Mouse (Mus musculus): ENCODE data around the gene 2010111I01Rik. TPM values are rescaled to one million over a fixed set of nuclear protein-coding genes. Genes with fewer than 3 reads are reported as not detected.

2010111I01Rik gene
- polyA plus RNA-seq, 1 experiment from 2014 or later = 101 TPM

GRCm38 (mm10) chr13:63071874-63072273, 107.2 kb downstream of the 2010111I01Rik start:
- no peaks in the 10 kb centered on the region for H3K27me3 ChIP-seq (ENCODE audit: control insufficient read depth, insufficient read depth, low read length)
- no peaks in the 10 kb centered on the region for H3K9me3 ChIP-seq (ENCODE audit: control insufficient read depth, low read length)
- peaks cover 8% of the 10 kb centered on the region for H3K4me1 ChIP-seq (replicated peaks; ENCODE audit: control insufficient read depth, insufficient read depth)
- ATAC-seq (ENCODE audit: low FRiP score, low TSS enrichment) = peak; percentile 24; the same call in 1 of the 2 replicates
- DNase-seq (ENCODE audit: low spot score) = no peak
- H3K4me3 ChIP-seq (ENCODE audit: low read depth, low read length) = no peak overlapping the region
- no peak overlapping the region for H3K4me2 ChIP-seq (replicated peaks; ENCODE audit: low read depth)
- TF ChIP-seq EP300 (optimal IDR thresholded peaks at IDR 0.05) (no peak), CTCF (IDR thresholded peaks at IDR 0.05; ENCODE audit: low read depth) (no peak)
- WGBS = 64% methylated on average over 8 of the region's 8 CpGs
- no peaks in the 10 kb centered on the region for H3K36me3 ChIP-seq (ENCODE audit: control insufficient read depth, insufficient read depth, low read length)
- no peak overlapping the region for H3K9ac ChIP-seq (ENCODE audit: low read length)
- H3K27ac ChIP-seq (replicated peaks) = peak overlapping the region; percentile 80

GRCm38 (mm10) chr13:63072376-63072775, 107.7 kb downstream of the 2010111I01Rik start:
- ATAC-seq (ENCODE audit: low FRiP score, low TSS enrichment) = peak; percentile 95
- peak; percentile 68 for DNase-seq (ENCODE audit: low spot score)
- Histone ChIP-seq H3K4me1 (replicated peaks; ENCODE audit: control insufficient read depth, insufficient read depth) (peaks cover 8% of the 10 kb centered on the region), H3K9ac (ENCODE audit: low read length) (no peak overlapping the region), H3K9me3 (ENCODE audit: control insufficient read depth, low read length) (no peaks in the 10 kb centered on the region), H3K4me3 (ENCODE audit: low read depth, low read length) (no peak overlapping the region), H3K27me3 (ENCODE audit: control insufficient read depth, insufficient read depth, low read length) (no peaks in the 10 kb centered on the region), H3K4me2 (replicated peaks; ENCODE audit: low read depth) (no peak overlapping the region), H3K36me3 (ENCODE audit: control insufficient read depth, insufficient read depth, low read length) (no peaks in the 10 kb centered on the region), H3K27ac (replicated peaks) (peak overlapping the region; percentile 82)
- TF ChIP-seq CTCF (IDR thresholded peaks at IDR 0.05; ENCODE audit: low read depth) (no peak), EP300 (optimal IDR thresholded peaks at IDR 0.05) (peak; percentile 45)
- 22% methylated on average over 3 of the region's 3 CpGs for WGBS

GRCm38 (mm10) chr13:63073911-63074675, 109.4 kb downstream of the 2010111I01Rik start:
- peak; percentile 35; the same call in 1 of the 2 replicates for ATAC-seq (ENCODE audit: low FRiP score, low TSS enrichment)
- H3K4me2 ChIP-seq (replicated peaks; ENCODE audit: low read depth) = no peak overlapping the region
- no peaks in the 10 kb centered on the region for H3K9me3 ChIP-seq (ENCODE audit: control insufficient read depth, low read length)
- 26% methylated on average over 9 of the region's 9 CpGs for WGBS
- peak overlapping the region; percentile 54 for H3K27ac ChIP-seq (replicated peaks)
- no peaks in the 10 kb centered on the region for H3K27me3 ChIP-seq (ENCODE audit: control insufficient read depth, insufficient read depth, low read length)
- peak; percentile 22 for DNase-seq (ENCODE audit: low spot score)
- H3K9ac ChIP-seq (ENCODE audit: low read length) = no peak overlapping the region
- H3K4me1 ChIP-seq (replicated peaks; ENCODE audit: control insufficient read depth, insufficient read depth) = peaks cover 8% of the 10 kb centered on the region
- no peak overlapping the region for H3K4me3 ChIP-seq (ENCODE audit: low read depth, low read length)
- TF ChIP-seq EP300 (optimal IDR thresholded peaks at IDR 0.05) (no peak), CTCF (IDR thresholded peaks at IDR 0.05; ENCODE audit: low read depth) (no peak)
- H3K36me3 ChIP-seq (ENCODE audit: control insufficient read depth, insufficient read depth, low read length) = no peaks in the 10 kb centered on the region

- H3K9me3 ChIP-seq (ENCODE audit: control insufficient read depth, low read length) = no peaks in the 10 kb centered on the region
- no peak overlapping the region for H3K4me2 ChIP-seq (replicated peaks; ENCODE audit: low read depth)
- H3K27me3 ChIP-seq (ENCODE audit: control insufficient read depth, insufficient read depth, low read length) = no peaks in the 10 kb centered on the region
- peaks cover 8% of the 10 kb centered on the region for H3K4me1 ChIP-seq (replicated peaks; ENCODE audit: control insufficient read depth, insufficient read depth)
- DNase-seq (ENCODE audit: low spot score) (no peak), ATAC-seq (ENCODE audit: low FRiP score, low TSS enrichment) (no peak)
- WGBS = 65% methylated on average over 3 of the region's 3 CpGs
- TF ChIP-seq EP300 (optimal IDR thresholded peaks at IDR 0.05) = no peak
- TF ChIP-seq CTCF (IDR thresholded peaks at IDR 0.05; ENCODE audit: low read depth) = no peak
- no peaks in the 10 kb centered on the region for H3K36me3 ChIP-seq (ENCODE audit: control insufficient read depth, insufficient read depth, low read length)
- H3K27ac ChIP-seq (replicated peaks) = peak overlapping the region; percentile 54
- no peak overlapping the region for H3K4me3 ChIP-seq (ENCODE audit: low read depth, low read length)
- no peak overlapping the region for H3K9ac ChIP-seq (ENCODE audit: low read length)
Measured at GRCm38 (mm10) chr13:63074676-63074991, 109.9 kb downstream of the 2010111I01Rik start.

GRCm38 (mm10) chr13:63075331-63075855, 110.7 kb downstream of the 2010111I01Rik start:
- H3K27ac ChIP-seq (replicated peaks) = no peak overlapping the region
- H3K27me3 ChIP-seq (ENCODE audit: control insufficient read depth, insufficient read depth, low read length) = no peaks in the 10 kb centered on the region
- no peak for ATAC-seq (ENCODE audit: low FRiP score, low TSS enrichment)
- peaks cover 8% of the 10 kb centered on the region for H3K4me1 ChIP-seq (replicated peaks; ENCODE audit: control insufficient read depth, insufficient read depth)
- no peak overlapping the region for H3K4me3 ChIP-seq (ENCODE audit: low read depth, low read length)
- H3K9ac ChIP-seq (ENCODE audit: low read length) = no peak overlapping the region
- DNase-seq (ENCODE audit: low spot score) = no peak
- no peaks in the 10 kb centered on the region for H3K36me3 ChIP-seq (ENCODE audit: control insufficient read depth, insufficient read depth, low read length)
- no peaks in the 10 kb centered on the region for H3K9me3 ChIP-seq (ENCODE audit: control insufficient read depth, low read length)
- TF ChIP-seq CTCF (IDR thresholded peaks at IDR 0.05; ENCODE audit: low read depth) = no peak
- no peak for TF ChIP-seq EP300 (optimal IDR thresholded peaks at IDR 0.05)
- no peak overlapping the region for H3K4me2 ChIP-seq (replicated peaks; ENCODE audit: low read depth)
- 82% methylated on average over 2 of the region's 2 CpGs for WGBS

- no peak for ATAC-seq (ENCODE audit: low FRiP score, low TSS enrichment)
Measured at GRCm38 (mm10) chr13:63080191-63080590, 115.5 kb downstream of the 2010111I01Rik start.

More at GRCm38 (mm10) chr13:63080191-63080590, 115.5 kb downstream of the 2010111I01Rik start:
- Histone ChIP-seq H3K36me3 (ENCODE audit: control insufficient read depth, insufficient read depth, low read length) (no peaks in the 10 kb centered on the region), H3K9ac (ENCODE audit: low read length) (no peak overlapping the region), H3K9me3 (ENCODE audit: control insufficient read depth, low read length) (no peaks in the 10 kb centered on the region), H3K4me3 (ENCODE audit: low read depth, low read length) (no peak overlapping the region), H3K27ac (replicated peaks) (no peak overlapping the region), H3K4me2 (replicated peaks; ENCODE audit: low read depth) (no peak overlapping the region), H3K27me3 (ENCODE audit: control insufficient read depth, insufficient read depth, low read length) (no peaks in the 10 kb centered on the region), H3K4me1 (replicated peaks; ENCODE audit: control insufficient read depth, insufficient read depth) (no peaks in the 10 kb centered on the region)
- WGBS = 46% methylated on average over 4 of the region's 4 CpGs
- TF ChIP-seq EP300 (optimal IDR thresholded peaks at IDR 0.05) (no peak), CTCF (IDR thresholded peaks at IDR 0.05; ENCODE audit: low read depth) (no peak)
- no peak for DNase-seq (ENCODE audit: low spot score)

Data from stomach, postnatal 0 days (tissue).